Mouse (Mus musculus): ENCODE measurements around the gene Anp32b. TPM values are rescaled to one million over a fixed set of nuclear protein-coding genes. Genes with fewer than 3 reads are reported as not detected.

Gene Anp32b
- polyA plus RNA-seq, 1 experiment: 311 TPM

DNA sequence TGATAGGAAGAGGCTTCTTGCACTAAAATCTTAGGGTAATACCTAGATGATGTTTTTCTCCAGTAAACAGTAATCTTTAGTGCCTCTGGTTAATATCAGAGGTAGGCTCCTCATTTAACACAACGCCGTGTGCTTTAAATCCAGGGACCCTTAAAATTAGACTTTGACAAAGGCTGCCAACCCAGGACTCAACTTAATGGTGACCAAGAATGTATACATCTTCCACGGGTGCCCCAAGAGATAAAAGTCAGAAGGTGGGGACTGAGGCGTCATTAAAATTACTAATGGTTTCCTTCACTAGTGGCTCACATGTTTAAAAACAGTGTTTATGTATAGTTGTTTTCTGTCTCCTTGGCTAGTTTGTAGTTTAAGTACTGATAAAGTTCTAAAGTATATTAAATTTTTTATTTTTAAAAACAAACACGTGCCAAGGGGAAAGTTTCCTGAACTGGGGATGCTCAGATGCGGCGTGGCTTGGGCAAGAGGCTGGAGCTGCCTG is 633 bp upstream of the Anp32b start:
- Histone ChIP-seq H3K79me3 (ENCODE audit: low read depth) (peaks cover 28% of the 10 kb centered on the region), H3ac (ENCODE audit: control insufficient read depth, insufficient read length, low read depth) (peak overlapping the region; percentile 47), H3K27me3 (ENCODE audit: control insufficient read depth, insufficient read depth, insufficient read length) (no peaks in the 10 kb centered on the region), H3K36me3 (ENCODE audit: control insufficient read depth, insufficient read depth) (peaks cover 20% of the 10 kb centered on the region), H3K79me2 (ENCODE audit: control insufficient read depth, insufficient read depth) (peaks cover 39% of the 10 kb centered on the region), H3K4me3 (ENCODE audit: insufficient read depth, poor library complexity, severe bottlenecking) (no peak overlapping the region)
- TF ChIP-seq MAX (IDR thresholded peaks at IDR 0.05) (no peak), FOSL1 (IDR thresholded peaks at IDR 0.05; ENCODE audit: insufficient read depth, low read length, poor library complexity, severe bottlenecking) (no peak), CEBPB (IDR thresholded peaks at IDR 0.05; ENCODE audit: low read depth) (no peak), MYOD1 (IDR thresholded peaks at IDR 0.05; ENCODE audit: control insufficient read depth, insufficient read length, low read depth) (no peak)

GRCm38 (mm10) chr4:46451240-46451757 is 597 bp downstream of the Anp32b start:
- TF ChIP-seq CTCF (IDR thresholded peaks at IDR 0.05; ENCODE audit: control insufficient read depth, insufficient read depth, insufficient read length) (no peak), FOSL1 (IDR thresholded peaks at IDR 0.05; ENCODE audit: insufficient read depth, low read length, poor library complexity, severe bottlenecking) (no peak), CEBPB (IDR thresholded peaks at IDR 0.05; ENCODE audit: low read depth) (no peak), MAX (IDR thresholded peaks at IDR 0.05) (no peak), MYOG (IDR thresholded peaks at IDR 0.05; ENCODE audit: control insufficient read depth, extremely low read depth, insufficient read length) (no peak), MYOD1 (IDR thresholded peaks at IDR 0.05; ENCODE audit: control insufficient read depth, insufficient read length, low read depth) (no peak), USF1 (IDR thresholded peaks at IDR 0.05; ENCODE audit: low read depth) (no peak)
- peaks cover 30% of the 10 kb centered on the region for H3K36me3 ChIP-seq (ENCODE audit: control insufficient read depth, insufficient read depth)
- no peaks in the 10 kb centered on the region for H3K27me3 ChIP-seq (ENCODE audit: control insufficient read depth, insufficient read depth, insufficient read length)
- peak overlapping the region; percentile 94 for H3ac ChIP-seq (ENCODE audit: control insufficient read depth, insufficient read length, low read depth)
- peak overlapping the region; percentile 72 for H3K4me3 ChIP-seq (ENCODE audit: insufficient read depth, poor library complexity, severe bottlenecking)
- H3K79me2 ChIP-seq (ENCODE audit: control insufficient read depth, insufficient read depth): peaks cover 51% of the 10 kb centered on the region
- H3K79me3 ChIP-seq (ENCODE audit: low read depth): peaks cover 41% of the 10 kb centered on the region

GRCm38 (mm10) chr4:46451758-46452480 is 1.2 kb downstream of the Anp32b start:
- H3K27me3 ChIP-seq (ENCODE audit: control insufficient read depth, insufficient read depth, insufficient read length): no peaks in the 10 kb centered on the region
- H3K4me3 ChIP-seq (ENCODE audit: insufficient read depth, poor library complexity, severe bottlenecking): peak overlapping the region; percentile 72
- H3ac ChIP-seq (ENCODE audit: control insufficient read depth, insufficient read length, low read depth): peak overlapping the region; percentile 94
- H3K36me3 ChIP-seq (ENCODE audit: control insufficient read depth, insufficient read depth): peaks cover 37% of the 10 kb centered on the region
- TF ChIP-seq MYOD1 (IDR thresholded peaks at IDR 0.05; ENCODE audit: control insufficient read depth, insufficient read length, low read depth): no peak
- no peak for TF ChIP-seq CTCF (IDR thresholded peaks at IDR 0.05; ENCODE audit: control insufficient read depth, insufficient read depth, insufficient read length)
- TF ChIP-seq MAX (IDR thresholded peaks at IDR 0.05): no peak
- TF ChIP-seq FOSL1 (IDR thresholded peaks at IDR 0.05; ENCODE audit: insufficient read depth, low read length, poor library complexity, severe bottlenecking): no peak
- TF ChIP-seq USF1 (IDR thresholded peaks at IDR 0.05; ENCODE audit: low read depth): no peak
- peak; percentile 75 for TF ChIP-seq CEBPB (IDR thresholded peaks at IDR 0.05; ENCODE audit: low read depth)
- H3K79me2 ChIP-seq (ENCODE audit: control insufficient read depth, insufficient read depth): peaks cover 58% of the 10 kb centered on the region
- peaks cover 47% of the 10 kb centered on the region for H3K79me3 ChIP-seq (ENCODE audit: low read depth)

GRCm38 (mm10) chr4:46452481-46452850 is 1.8 kb downstream of the Anp32b start:
- H3K4me3 ChIP-seq (ENCODE audit: insufficient read depth, poor library complexity, severe bottlenecking): peak overlapping the region; percentile 72
- H3K27me3 ChIP-seq (ENCODE audit: control insufficient read depth, insufficient read depth, insufficient read length): no peaks in the 10 kb centered on the region
- peak; percentile 82 for TF ChIP-seq USF1 (IDR thresholded peaks at IDR 0.05; ENCODE audit: low read depth)
- no peak for TF ChIP-seq CTCF (IDR thresholded peaks at IDR 0.05; ENCODE audit: control insufficient read depth, insufficient read depth, insufficient read length)
- peak; percentile 100 for TF ChIP-seq MAX (IDR thresholded peaks at IDR 0.05)
- peaks cover 63% of the 10 kb centered on the region for H3K79me2 ChIP-seq (ENCODE audit: control insufficient read depth, insufficient read depth)
- H3K79me3 ChIP-seq (ENCODE audit: low read depth): peaks cover 52% of the 10 kb centered on the region
- peak overlapping the region; percentile 94 for H3ac ChIP-seq (ENCODE audit: control insufficient read depth, insufficient read length, low read depth)
- peaks cover 42% of the 10 kb centered on the region for H3K36me3 ChIP-seq (ENCODE audit: control insufficient read depth, insufficient read depth)

- Histone ChIP-seq H3K4me3 (ENCODE audit: insufficient read depth, poor library complexity, severe bottlenecking) (peak overlapping the region; percentile 72), H3K36me3 (ENCODE audit: control insufficient read depth, insufficient read depth) (peaks cover 48% of the 10 kb centered on the region), H3K79me2 (ENCODE audit: control insufficient read depth, insufficient read depth) (peaks cover 69% of the 10 kb centered on the region), H3K79me3 (ENCODE audit: low read depth) (peaks cover 59% of the 10 kb centered on the region), H3K27me3 (ENCODE audit: control insufficient read depth, insufficient read depth, insufficient read length) (no peaks in the 10 kb centered on the region), H3ac (ENCODE audit: control insufficient read depth, insufficient read length, low read depth) (peak overlapping the region; percentile 94)
- TF ChIP-seq USF1 (IDR thresholded peaks at IDR 0.05; ENCODE audit: low read depth): no peak
- TF ChIP-seq MYOG (IDR thresholded peaks at IDR 0.05; ENCODE audit: control insufficient read depth, extremely low read depth, insufficient read length): no peak
- TF ChIP-seq CEBPB (IDR thresholded peaks at IDR 0.05; ENCODE audit: low read depth): no peak
- TF ChIP-seq MAX (IDR thresholded peaks at IDR 0.05): no peak
These were observed 2.4 kb downstream of the Anp32b start for GRCm38 (mm10) chr4:46452855-46453719.
